Mouse (Mus musculus) kidney, postnatal 14 days (tissue): Measurements from ENCODE around the gene Map3k9.

Experiments used
- DNase-seq: peaks from one replicate; pipeline ENCODE4 v3.0.0; 2022; ENCODE audit warnings: mixed read lengths

Map3k9 gene

GRCm38 (mm10) chr12:81698011-81698410, 83.0 kb downstream of the Map3k9 start:
- DNase-seq: no peak

- peak; percentile 50 for DNase-seq
These were observed 89.7 kb downstream of the Map3k9 start for GRCm38 (mm10) chr12:81691177-81691730.

DNA sequence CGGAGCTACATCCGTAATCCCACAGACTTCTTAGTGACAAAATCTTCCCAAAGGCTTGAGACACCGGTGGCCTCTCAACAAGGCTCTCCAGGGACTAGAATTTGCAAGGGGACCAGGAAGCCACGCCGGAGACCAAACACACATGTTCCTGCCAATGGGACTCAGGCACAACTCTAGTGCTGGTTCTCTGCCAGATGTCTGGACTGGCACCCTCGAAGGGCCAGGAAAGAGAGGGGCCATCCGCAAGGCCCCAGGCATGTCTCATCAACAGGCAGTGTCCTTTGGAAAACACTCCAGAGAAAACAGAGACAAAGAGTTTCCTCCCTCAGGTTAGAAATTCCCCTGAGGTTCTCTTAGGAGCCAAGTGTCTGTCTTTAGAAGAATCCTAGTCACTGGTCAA, 90.2 kb downstream of the Map3k9 start:
- peak; percentile 57 for DNase-seq

DNA sequence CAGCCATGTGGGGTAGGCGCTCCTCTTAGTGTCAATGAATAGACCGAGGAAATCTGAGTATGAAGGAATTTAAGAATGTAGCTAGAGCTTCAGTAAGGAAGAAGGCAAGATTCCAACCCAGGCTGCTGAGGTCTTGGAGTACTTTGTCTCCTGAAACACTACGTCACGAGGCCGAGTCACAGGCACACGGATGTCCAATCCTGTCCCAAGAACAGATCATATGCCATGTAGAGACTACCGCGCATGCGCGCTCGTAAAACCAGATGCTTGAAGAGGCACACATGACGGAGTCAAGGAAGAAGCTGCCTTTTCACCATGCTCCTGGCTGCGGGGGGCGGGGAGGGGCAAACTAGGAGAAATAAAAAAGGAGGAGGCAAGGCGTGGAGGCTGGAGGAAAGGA, 90.9 kb downstream of the Map3k9 start:
- DNase-seq: no peak

DNA sequence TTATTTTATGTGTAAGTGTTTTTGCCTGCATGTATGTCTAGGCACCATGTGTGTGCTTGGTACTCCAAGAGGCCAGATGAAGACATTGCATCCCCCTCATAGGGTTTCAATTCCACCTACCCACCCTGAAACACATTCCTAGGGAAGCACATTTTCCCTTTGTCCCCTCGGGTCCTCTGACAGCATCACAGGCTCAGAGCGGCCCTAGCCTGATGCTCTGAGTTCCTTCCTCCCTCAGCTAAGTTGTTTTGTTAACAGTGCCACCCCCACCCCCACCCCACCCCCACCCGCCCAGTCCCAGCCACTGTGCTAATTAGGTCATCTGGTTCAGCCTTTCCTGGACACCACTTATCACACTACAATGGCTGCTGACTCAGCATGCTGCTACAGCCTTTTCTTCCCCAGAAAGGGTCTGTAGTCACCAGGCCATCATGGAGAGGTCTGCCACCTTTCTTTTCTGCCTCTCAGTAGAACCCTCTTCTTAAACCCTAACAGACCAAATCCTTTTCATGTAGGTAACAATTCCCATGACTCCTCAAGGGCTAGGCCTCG, 91.4 kb downstream of the Map3k9 start:
- DNase-seq: no peak

DNA sequence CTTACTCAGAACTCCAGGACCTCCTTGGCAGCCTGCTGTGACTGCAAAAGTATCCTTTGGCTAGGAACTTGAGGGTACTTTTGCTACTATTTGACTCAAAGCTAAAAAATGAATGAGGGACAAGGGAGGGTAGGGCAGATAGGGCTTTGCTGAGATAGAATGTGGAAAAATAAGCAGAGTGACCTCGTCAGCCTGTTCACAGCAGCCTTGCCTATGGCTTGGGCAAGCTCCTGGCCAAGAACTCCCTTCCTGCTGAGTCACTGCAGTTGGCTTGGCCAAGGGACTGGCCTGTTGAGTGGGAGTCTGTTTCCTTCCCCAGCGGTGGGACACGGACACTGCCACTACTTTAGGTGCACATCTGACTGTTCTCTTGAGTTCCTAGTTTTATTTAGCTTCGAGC, 92.4 kb downstream of the Map3k9 start:
- DNase-seq: no peak

DNA sequence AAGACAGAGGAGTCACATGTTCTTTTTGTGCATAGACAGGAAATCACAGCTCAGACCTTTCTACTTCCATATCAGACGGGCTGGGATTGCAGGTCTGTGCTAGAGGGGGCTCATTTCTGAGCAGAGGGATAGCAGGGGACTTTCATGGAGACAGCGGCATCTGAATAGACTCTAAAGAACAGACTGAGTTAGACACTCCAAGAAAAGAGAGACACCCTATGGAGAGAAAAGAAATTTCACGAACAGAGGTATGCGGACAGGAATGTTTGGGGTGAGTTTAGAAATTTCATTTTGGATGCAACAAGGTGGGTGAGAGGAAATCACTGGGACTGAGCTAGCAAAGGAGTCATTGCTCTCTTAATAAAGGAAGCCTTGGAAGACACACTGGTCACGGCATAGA, 93.1 kb downstream of the Map3k9 start:
- DNase-seq: no peak

- DNase-seq: no peak
These were observed 94.4 kb downstream of the Map3k9 start for GRCm38 (mm10) chr12:81686406-81687117.

- no peak for DNase-seq
These were observed 95.0 kb downstream of the Map3k9 start for GRCm38 (mm10) chr12:81685981-81686380.

DNA sequence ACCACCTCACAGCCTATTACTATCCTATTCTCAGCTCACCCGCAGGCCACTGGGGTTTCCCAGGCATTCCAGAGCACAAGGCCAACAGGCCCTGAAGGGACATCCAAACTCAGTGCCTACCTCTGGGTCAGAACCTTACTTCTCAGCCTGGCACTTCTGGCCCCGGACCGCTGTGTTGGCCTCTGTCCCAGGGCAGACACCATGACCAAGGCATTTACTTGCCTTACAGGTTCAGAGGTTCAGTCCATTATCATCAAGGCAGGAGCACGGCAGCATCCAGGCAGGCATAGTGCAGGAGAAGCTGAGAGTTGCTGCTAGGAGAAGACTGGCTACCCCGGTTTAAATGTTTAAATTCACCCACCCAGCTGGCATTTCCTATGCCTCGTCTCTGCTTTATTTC, 96.9 kb downstream of the Map3k9 start:
- no peak for DNase-seq

GRCm38 (mm10) chr12:81683395-81683794, 97.6 kb downstream of the Map3k9 start:
- DNase-seq: no peak

- DNase-seq: no peak
These were observed 101.0 kb downstream of the Map3k9 start for GRCm38 (mm10) chr12:81679807-81680529.

DNA sequence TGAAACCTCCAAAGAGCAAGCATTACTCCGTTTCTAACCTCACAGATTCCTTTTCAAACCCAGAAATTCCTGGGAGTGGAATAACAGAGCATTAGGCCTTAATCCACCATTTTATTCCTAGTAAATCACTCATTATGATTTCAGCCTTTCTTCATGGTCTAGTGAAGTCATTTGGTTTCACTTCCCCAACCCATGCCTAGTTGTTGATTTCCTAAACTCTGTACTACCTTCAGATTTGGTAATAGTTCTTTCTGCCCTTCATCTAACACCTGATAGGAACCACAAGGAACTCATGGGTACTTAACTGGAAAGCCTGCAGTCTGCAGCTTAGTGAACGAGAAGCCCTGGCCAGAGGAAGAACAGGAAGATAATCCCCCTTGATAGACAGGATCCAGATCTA, 105.4 kb downstream of the Map3k9 start:
- no peak for DNase-seq
